Mouse (Mus musculus) heart, adult 11 months (tissue): ENCODE data around the gene Clcf1.
"Not testable (repeated sequence)": the region's sequence is repeated elsewhere in the genome, so short reads cannot be mapped to it uniquely, and the experiment has no call there.

Source experiments
- DNase-seq: peaks from one replicate; pipeline ENCODE4 v3.0.0; 2022

The Clcf1 gene

DNA sequence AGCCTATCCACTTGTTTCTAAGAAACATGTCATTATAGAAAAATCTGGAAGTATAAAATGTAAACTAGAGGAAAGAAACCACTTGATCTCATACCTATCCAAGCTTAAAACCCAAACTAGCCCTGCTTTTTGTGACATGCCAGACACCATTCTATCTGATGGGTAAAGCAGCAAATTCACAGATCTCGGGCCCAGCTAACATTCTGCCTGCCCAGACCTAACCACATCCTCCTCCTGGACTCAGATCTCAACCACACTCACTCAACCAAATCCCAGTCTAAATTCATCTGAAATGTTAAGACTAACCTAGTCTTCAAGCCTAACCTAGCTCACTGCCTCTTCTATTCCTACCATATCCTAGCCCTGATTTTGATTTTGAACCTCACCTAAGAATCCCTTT lies 4.7 kb downstream of the Clcf1 start:
- DNase-seq: peak; percentile 87

DNA sequence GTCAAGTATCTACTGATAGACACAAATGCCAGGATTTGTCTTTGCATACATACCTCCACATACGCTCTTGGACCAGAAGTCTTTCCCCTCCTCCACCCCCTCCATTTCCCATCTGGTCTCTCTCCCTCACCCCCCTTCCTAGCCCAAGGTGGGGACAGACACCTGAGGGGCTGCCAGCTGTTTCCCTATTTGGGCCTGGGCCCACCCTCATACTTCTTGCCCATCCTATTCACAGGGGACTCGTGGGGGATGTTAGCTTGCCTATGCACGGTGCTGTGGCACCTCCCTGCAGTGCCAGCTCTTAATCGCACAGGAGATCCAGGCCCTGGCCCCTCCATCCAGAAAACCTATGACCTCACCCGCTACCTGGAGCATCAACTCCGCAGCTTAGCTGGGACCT lies 5.9 kb downstream of the Clcf1 start:
- peak; percentile 91 for DNase-seq

GRCm38 (mm10) chr19:4220416-4220815 lies 6.4 kb downstream of the Clcf1 start:
- DNase-seq: peak; percentile 90

- peak; percentile 95 for DNase-seq
These were observed 7.1 kb downstream of the Clcf1 start for GRCm38 (mm10) chr19:4220957-4221743.

GRCm38 (mm10) chr19:4222165-4222564 lies 8.1 kb downstream of the Clcf1 start:
- peak; percentile 91 for DNase-seq

DNA sequence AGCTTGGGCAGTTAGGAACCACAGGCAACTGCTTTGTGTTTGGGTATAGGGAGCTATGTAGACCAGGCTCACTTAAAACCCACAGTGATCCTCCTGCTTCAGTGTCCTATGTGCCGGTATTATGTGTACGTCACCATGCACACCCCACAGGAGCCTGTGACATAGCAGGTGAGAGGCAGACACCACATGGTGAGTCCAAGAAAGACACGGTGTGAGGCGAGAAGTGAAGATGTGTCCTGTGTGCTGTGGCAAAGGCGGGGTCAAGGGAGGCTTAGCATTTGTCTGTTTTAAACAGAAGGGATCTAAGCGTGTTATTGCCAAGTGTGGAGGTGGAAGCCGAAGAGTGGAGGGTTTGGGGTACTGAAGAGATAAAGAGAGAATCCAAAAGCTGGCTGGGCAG lies 12.7 kb downstream of the Clcf1 start:
- peak; percentile 88 for DNase-seq

GRCm38 (mm10) chr19:4227446-4227845 lies 13.4 kb downstream of the Clcf1 start:
- DNase-seq: no peak

GRCm38 (mm10) chr19:4227894-4228678 lies 14.0 kb downstream of the Clcf1 start:
- peak; percentile 96 for DNase-seq

DNA sequence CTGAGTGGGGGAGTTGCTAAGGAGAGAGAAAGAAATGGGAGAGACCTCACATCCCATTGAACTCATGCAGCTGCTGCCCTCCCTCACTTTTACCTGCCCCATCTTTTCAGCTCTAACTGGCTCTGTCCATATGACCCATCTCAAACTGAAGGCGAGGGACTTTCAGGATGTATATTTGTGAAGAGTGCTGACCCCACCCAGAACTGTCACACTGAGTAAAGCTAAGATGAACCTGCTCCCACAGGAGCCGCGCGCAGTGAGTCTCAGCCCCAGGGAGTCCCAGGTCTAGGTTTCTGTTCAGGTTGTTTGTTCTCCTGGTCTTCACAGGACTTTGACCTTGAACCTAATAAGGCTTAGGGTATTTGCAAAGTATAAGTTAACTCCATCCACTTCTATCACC lies 14.9 kb downstream of the Clcf1 start:
- peak; percentile 88 for DNase-seq

- peak; percentile 95 for DNase-seq
These were observed 15.5 kb downstream of the Clcf1 start for GRCm38 (mm10) chr19:4229451-4230076.

- peak; percentile 97 for DNase-seq
These were observed 16.4 kb downstream of the Clcf1 start for GRCm38 (mm10) chr19:4230415-4230814.

- peak; percentile 100 for DNase-seq
These were observed 17.5 kb downstream of the Clcf1 start, which contains the start of gene Pold4 for GRCm38 (mm10) chr19:4231253-4232185. Pold4 (plus strand) TSS chr19:4231899.

GRCm38 (mm10) chr19:4232186-4232572 lies 18.1 kb downstream of the Clcf1 start:
- DNase-seq: peak; percentile 97

GRCm38 (mm10) chr19:4232651-4233050 lies 18.6 kb downstream of the Clcf1 start:
- peak; percentile 94 for DNase-seq

GRCm38 (mm10) chr19:4234548-4234947 lies 20.5 kb downstream of the Clcf1 start:
- no peak for DNase-seq

DNA sequence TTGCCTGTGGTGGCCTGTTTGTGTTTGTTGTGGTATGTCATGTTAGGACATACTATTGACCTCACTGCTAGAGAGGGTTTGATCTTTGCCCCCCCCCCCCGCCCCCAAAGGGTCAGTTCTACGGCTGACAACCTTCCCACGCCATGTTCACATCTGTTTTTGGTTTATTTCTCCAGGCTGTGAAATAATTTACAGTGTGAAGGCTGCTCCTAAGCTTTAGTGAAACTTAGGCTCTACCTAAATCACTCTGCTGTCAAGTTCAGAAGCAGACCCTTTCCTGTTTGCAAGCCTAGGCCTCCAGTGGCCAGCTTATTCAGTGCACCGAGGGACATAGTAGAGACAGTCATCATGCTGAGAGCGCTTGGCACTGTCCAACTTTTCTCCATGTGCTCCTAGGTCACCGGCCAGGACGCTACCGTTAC lies 26.2 kb downstream of the Clcf1 start:
- peak; percentile 75 for DNase-seq

DNA sequence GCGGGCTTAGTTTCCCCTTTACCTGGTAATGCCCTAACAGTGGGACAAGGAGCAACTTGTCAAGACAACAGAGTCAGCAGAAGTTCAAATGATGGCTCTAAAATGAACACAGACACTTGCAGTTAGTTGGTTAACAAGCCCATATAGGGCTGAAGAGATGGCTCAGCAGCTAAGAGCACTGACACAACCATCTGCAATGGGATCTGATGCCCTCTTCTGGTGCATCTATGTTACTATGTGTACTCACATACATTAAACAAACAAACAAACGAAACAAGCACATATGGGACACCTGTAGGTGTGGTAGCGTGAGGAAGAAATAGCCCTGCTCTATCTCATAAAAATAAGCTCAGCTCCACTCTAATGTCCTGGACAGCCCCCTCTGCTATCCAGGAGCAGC lies 28.4 kb downstream of the Clcf1 start:
- DNase-seq: no peak

GRCm38 (mm10) chr19:4244775-4245174 lies 30.7 kb downstream of the Clcf1 start:
- DNase-seq: peak; percentile 76

DNA sequence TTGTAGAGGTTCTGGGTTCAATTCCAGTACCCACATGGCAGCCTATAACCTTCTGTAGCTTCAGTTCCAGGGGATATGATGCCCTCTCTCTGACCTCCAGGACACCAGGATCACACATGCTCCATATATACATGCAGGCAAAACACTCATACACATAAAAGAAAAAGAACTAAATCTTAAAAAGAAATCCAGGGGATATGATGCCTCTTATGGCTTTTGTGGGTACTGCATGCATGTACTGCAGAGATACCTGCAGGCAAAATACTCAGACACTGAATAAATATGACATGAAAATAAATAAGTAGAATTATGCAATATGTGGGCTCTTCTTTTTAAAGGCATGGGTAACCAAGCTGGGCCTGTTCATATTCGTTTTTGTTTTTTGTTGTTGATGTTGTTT lies 33.0 kb downstream of the Clcf1 start:
- no peak for DNase-seq

DNA sequence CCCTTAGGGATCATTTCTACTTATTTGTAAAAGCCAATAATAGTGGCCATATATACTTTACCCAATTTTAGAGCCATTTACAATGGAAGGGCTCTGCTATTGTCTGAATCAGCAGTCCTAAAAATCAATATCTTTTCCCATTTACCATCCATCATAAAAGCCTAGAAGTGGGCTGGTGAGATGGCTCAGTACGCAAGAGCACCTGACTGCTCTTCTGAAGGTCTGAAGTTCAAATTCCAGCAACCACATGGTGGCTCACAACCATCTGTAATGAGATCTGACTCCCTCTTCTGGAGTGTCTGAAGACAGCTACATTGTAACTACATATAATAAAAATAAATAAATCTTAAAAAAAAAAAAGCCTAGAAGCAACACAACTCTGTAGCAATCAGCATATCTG lies 34.6 kb downstream of the Clcf1 start:
- not testable (repeated sequence) for DNase-seq

DNA sequence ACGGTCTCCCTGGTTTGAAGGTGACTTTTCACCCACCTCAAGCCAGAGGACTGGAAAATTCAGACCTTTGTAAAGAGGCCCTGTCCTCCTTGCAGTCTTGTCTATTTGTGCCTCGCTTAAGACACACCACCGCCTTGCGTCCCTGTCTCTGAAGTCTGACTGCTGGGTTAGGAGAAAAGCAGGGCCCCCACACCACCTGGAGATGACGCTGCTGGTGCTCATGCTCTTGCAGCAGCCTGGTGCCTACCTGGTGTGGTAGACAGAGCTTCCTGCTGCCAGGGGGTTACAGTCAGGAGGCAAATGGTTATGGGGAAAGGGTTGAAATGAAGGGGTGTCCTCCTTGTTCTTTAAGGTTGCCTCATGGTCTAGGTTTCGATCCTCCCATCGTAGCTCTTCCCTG lies 40.2 kb downstream of the Clcf1 start:
- peak; percentile 87 for DNase-seq

DNA sequence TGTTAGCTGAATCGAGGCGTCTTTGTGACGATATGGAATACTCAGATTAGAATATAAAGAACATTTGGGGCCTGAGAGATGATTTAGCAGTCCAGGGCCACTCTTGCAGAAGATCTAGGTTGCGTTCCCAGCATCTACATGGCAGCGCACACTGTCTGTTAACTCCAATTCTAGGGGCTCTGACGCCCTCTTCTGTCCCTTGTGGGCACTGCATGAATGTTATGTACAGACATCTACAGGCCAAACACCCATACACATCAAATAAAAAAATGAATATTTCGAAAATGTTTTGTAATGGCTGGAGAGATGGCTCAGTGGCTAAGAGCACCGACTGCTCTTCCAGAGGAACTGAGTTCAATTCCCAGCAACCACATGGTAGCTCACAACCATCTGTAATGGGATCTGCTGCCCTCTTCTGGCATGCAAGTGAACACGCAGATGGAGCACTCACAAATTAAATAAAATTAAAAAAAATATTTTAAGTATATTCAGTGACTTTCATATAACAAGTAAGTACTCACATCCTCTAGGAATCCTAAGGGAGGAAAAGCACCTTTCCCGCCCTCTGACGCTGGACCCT lies 41.6 kb downstream of the Clcf1 start:
- DNase-seq: peak; percentile 69
